Mouse (Mus musculus): ENCODE results near the gene Ythdf1. TPM values are rescaled to one million over a fixed set of nuclear protein-coding genes. Genes with fewer than 3 reads are reported as not detected.

Ythdf1 gene
- polyA plus RNA-seq, 1 experiment from 2014 or later: 24.2 TPM

GRCm38 (mm10) chr2:180870006-180870405, 50.7 kb downstream of the Ythdf1 start:
- Histone ChIP-seq H3K4me2 (replicated peaks; ENCODE audit: low read depth) (no peak overlapping the region), H3K36me3 (ENCODE audit: control insufficient read depth, insufficient read depth) (no peaks in the 10 kb centered on the region), H3K4me1 (replicated peaks; ENCODE audit: control insufficient read depth, insufficient read depth, low read length) (no peaks in the 10 kb centered on the region), H3K9ac (ENCODE audit: low read depth, low read length) (no peak overlapping the region), H3K27me3 (replicated peaks; ENCODE audit: control insufficient read depth, insufficient read depth, low read length) (0 out of 2 replicates have a peak, but pooled peaks cover 6% of the 10 kb centered on the region), H3K4me3 (ENCODE audit: low read depth, low read length) (no peak overlapping the region), H3K27ac (ENCODE audit: low read depth, low read length) (no peak overlapping the region), H3K9me3 (ENCODE audit: control insufficient read depth) (no peaks in the 10 kb centered on the region)
- TF ChIP-seq CTCF (IDR thresholded peaks at IDR 0.05; ENCODE audit: low read depth): no peak
- ATAC-seq: no peak
- 30% methylated on average over 3 of the region's 3 CpGs for WGBS

GRCm38 (mm10) chr2:180861561-180861960, 59.2 kb downstream of the Ythdf1 start:
- no peak overlapping the region for H3K9ac ChIP-seq (ENCODE audit: low read depth, low read length)
- WGBS: 85% methylated on average over 12 of the region's 12 CpGs
- no peak overlapping the region for H3K4me3 ChIP-seq (ENCODE audit: low read depth, low read length)
- 0 out of 2 replicates have a peak, but pooled peaks cover 2% of the 10 kb centered on the region for H3K27me3 ChIP-seq (replicated peaks; ENCODE audit: control insufficient read depth, insufficient read depth, low read length)
- no peak for TF ChIP-seq CTCF (IDR thresholded peaks at IDR 0.05; ENCODE audit: low read depth)
- H3K9me3 ChIP-seq (ENCODE audit: control insufficient read depth): no peaks in the 10 kb centered on the region
- H3K36me3 ChIP-seq (ENCODE audit: control insufficient read depth, insufficient read depth): no peaks in the 10 kb centered on the region
- no peaks in the 10 kb centered on the region for H3K4me1 ChIP-seq (replicated peaks; ENCODE audit: control insufficient read depth, insufficient read depth, low read length)
- no peak for ATAC-seq
- no peak overlapping the region for H3K4me2 ChIP-seq (replicated peaks; ENCODE audit: low read depth)
- no peak overlapping the region for H3K27ac ChIP-seq (ENCODE audit: low read depth, low read length)

- Histone ChIP-seq H3K27ac (ENCODE audit: low read depth, low read length) (no peak overlapping the region), H3K9ac (ENCODE audit: low read depth, low read length) (no peak overlapping the region), H3K36me3 (ENCODE audit: control insufficient read depth, insufficient read depth) (no peaks in the 10 kb centered on the region), H3K4me2 (replicated peaks; ENCODE audit: low read depth) (no peak overlapping the region), H3K4me3 (ENCODE audit: low read depth, low read length) (no peak overlapping the region), H3K9me3 (ENCODE audit: control insufficient read depth) (no peaks in the 10 kb centered on the region), H3K27me3 (replicated peaks; ENCODE audit: control insufficient read depth, insufficient read depth, low read length) (peaks cover 6% of the 10 kb centered on the region), H3K4me1 (replicated peaks; ENCODE audit: control insufficient read depth, insufficient read depth, low read length) (no peaks in the 10 kb centered on the region)
- ATAC-seq: no peak
- TF ChIP-seq CTCF (IDR thresholded peaks at IDR 0.05; ENCODE audit: low read depth): no peak
- WGBS: 81% methylated on average over 8 of the region's 8 CpGs
Measured at GRCm38 (mm10) chr2:180857121-180857520, 63.6 kb downstream of the Ythdf1 start.

- Histone ChIP-seq H3K36me3 (ENCODE audit: control insufficient read depth, insufficient read depth) (no peaks in the 10 kb centered on the region), H3K27ac (ENCODE audit: low read depth, low read length) (no peak overlapping the region), H3K4me3 (ENCODE audit: low read depth, low read length) (no peak overlapping the region), H3K9ac (ENCODE audit: low read depth, low read length) (no peak overlapping the region), H3K9me3 (ENCODE audit: control insufficient read depth) (no peaks in the 10 kb centered on the region), H3K4me2 (replicated peaks; ENCODE audit: low read depth) (no peak overlapping the region), H3K27me3 (replicated peaks; ENCODE audit: control insufficient read depth, insufficient read depth, low read length) (peaks cover 6% of the 10 kb centered on the region), H3K4me1 (replicated peaks; ENCODE audit: control insufficient read depth, insufficient read depth, low read length) (no peaks in the 10 kb centered on the region)
- WGBS: 10% methylated on average over 13 of the region's 13 CpGs
- no peak for TF ChIP-seq CTCF (IDR thresholded peaks at IDR 0.05; ENCODE audit: low read depth)
- ATAC-seq: no peak
Measured at GRCm38 (mm10) chr2:180855005-180855544, 65.7 kb downstream of the Ythdf1 start.

Small RNA genes within 50 kb of the gene (microRNA-seq; reads per million reads assigned to microRNA genes)
- not detected for gene Mir124a-3

Other genes starting within 250 kb of the Ythdf1 start
- 7.8 and 9.3 TPM in 2 replicates for gene Dido1, start 210.9 kb downstream of the Ythdf1 start, polyA plus RNA-seq (2015; fragmentation: Nextera tagmentation; extraction: Ambion mirVana)
- gene Gid8, start 210.8 kb downstream of the Ythdf1 start, polyA plus RNA-seq (2015; fragmentation: Nextera tagmentation; extraction: Ambion mirVana): 36.6 and 38.0 TPM in 2 replicates
- gene Slc17a9, start 195.7 kb downstream of the Ythdf1 start, polyA plus RNA-seq (2015; fragmentation: Nextera tagmentation; extraction: Ambion mirVana): 2.3 and 3.1 TPM in 2 replicates
- gene Bhlhe23, start 144.0 kb downstream of the Ythdf1 start, polyA plus RNA-seq (2015; fragmentation: Nextera tagmentation; extraction: Ambion mirVana): not detected in 2 replicates
- not detected in 2 replicates for gene Birc7, start 8.1 kb upstream of the Ythdf1 start, polyA plus RNA-seq (2015; fragmentation: Nextera tagmentation; extraction: Ambion mirVana)
- 22.9 and 25.9 TPM in 2 replicates for gene Nkain4, start 33.8 kb upstream of the Ythdf1 start, polyA plus RNA-seq (2015; fragmentation: Nextera tagmentation; extraction: Ambion mirVana)
- gene Arfgap1, start 46.3 kb upstream of the Ythdf1 start, polyA plus RNA-seq (2015; fragmentation: Nextera tagmentation; extraction: Ambion mirVana): 44.0 and 51.9 TPM in 2 replicates
- 0.43 and 0.80 TPM in 2 replicates for gene Col20a1, start 65.6 kb upstream of the Ythdf1 start, polyA plus RNA-seq (2015; fragmentation: Nextera tagmentation; extraction: Ambion mirVana)
- gene Chrna4, start 122.6 kb upstream of the Ythdf1 start, polyA plus RNA-seq (2015; fragmentation: Nextera tagmentation; extraction: Ambion mirVana): 0.30 and 0.33 TPM in 2 replicates
- 0.51 and 0.72 TPM in 2 replicates for gene Kcnq2, start 214.4 kb upstream of the Ythdf1 start, polyA plus RNA-seq (2015; fragmentation: Nextera tagmentation; extraction: Ambion mirVana)
- gene Eef1a2, start 236.1 kb upstream of the Ythdf1 start, polyA plus RNA-seq (2015; fragmentation: Nextera tagmentation; extraction: Ambion mirVana): 0.38 and 0.58 TPM in 2 replicates

Data from intestine, postnatal 0 days (tissue).